Mouse (Mus musculus): ENCODE data around the gene Tmem260.

- TF ChIP-seq CTCF (IDR thresholded peaks at IDR 0.05; ENCODE audit: low read depth) = no peak
- TF ChIP-seq EP300 (IDR thresholded peaks at IDR 0.05; ENCODE audit: low read depth) = no peak
These were observed 107.3 kb downstream of the Tmem260 start for GRCm38 (mm10) chr14:48553216-48553615.

Measured in heart, postnatal 0 days (tissue).